In genomic region chr11:72608071-72608679, GRCm38 (mm10) we compare ENCODE assay signal across 8 mouse cellular contexts. TPM values are rescaled to one million over a fixed set of nuclear protein-coding genes. Genes with fewer than 3 reads are reported as not detected.
DNase-seq lines count a peak whose midpoint lies in the region; ATAC-seq lines count a peak whose summit lies in the region.

No protein-coding gene starts in this region.

- H3K4me1 ChIP-seq in brown adipose tissue, adult 24 weeks (ENCODE audit: control insufficient read depth, insufficient read depth, insufficient read length, low read length): peaks cover 5% of the 10 kb centered on the region
- H3K4me1 ChIP-seq in heart, embryonic 13.5 days: peaks cover 28% of the 10 kb centered on the region
- H3K4me1 ChIP-seq in liver, embryonic 12.5 days: peaks cover 30% of the 10 kb centered on the region
- peaks cover 3% of the 10 kb centered on the region; the same call in 1 of the 2 replicates for H3K4me1 ChIP-seq in stomach, embryonic 15.5 days

- H3K4me2 ChIP-seq in heart, embryonic 13.5 days: peak overlapping the region; percentile 75
- H3K4me2 ChIP-seq in liver, embryonic 12.5 days: peak overlapping the region; percentile 93
- H3K4me2 ChIP-seq in stomach, embryonic 15.5 days: peak overlapping the region; percentile 56

- H3K9ac ChIP-seq in heart, embryonic 13.5 days: peak overlapping the region; percentile 99
- H3K9ac ChIP-seq in liver, embryonic 12.5 days: peak overlapping the region; percentile 98
- H3K9ac ChIP-seq in stomach, embryonic 15.5 days: peak overlapping the region; percentile 98

- peak; percentile 80 for ATAC-seq in heart, embryonic 13.5 days (ENCODE audit: extremely low read depth, insufficient number of reproducible peaks, low FRiP score, low TSS enrichment)
- peak; percentile 80 for ATAC-seq in liver, embryonic 12.5 days
- ATAC-seq in stomach, embryonic 15.5 days (ENCODE audit: insufficient read depth, low FRiP score, low read depth): peak; percentile 88

- H3K27ac ChIP-seq in brown adipose tissue, adult 24 weeks (replicated peaks; ENCODE audit: low read depth, low read length): peak overlapping the region; percentile 75
- peak overlapping the region; percentile 99 for H3K27ac ChIP-seq in heart, embryonic 13.5 days (replicated peaks)
- H3K27ac ChIP-seq in liver, embryonic 12.5 days: peak overlapping the region; percentile 99
- peak overlapping the region; percentile 99 for H3K27ac ChIP-seq in stomach, embryonic 15.5 days

- no peaks in the 10 kb centered on the region for H3K36me3 ChIP-seq in heart, embryonic 13.5 days
- no peaks in the 10 kb centered on the region for H3K36me3 ChIP-seq in liver, embryonic 12.5 days
- H3K36me3 ChIP-seq in stomach, embryonic 15.5 days: no peaks in the 10 kb centered on the region

- DNase-seq in CD4-positive, CD25-positive, alpha-beta regulatory T cell, adult 2 months (ENCODE audit: low read depth, low spot score): peak; percentile 97
- peak; percentile 56 for DNase-seq in fat pad, adult 2 months (ENCODE audit: extremely low read depth, low read depth, low spot score)
- DNase-seq in kidney, postnatal 10 days: peak; percentile 96
- peak; percentile 90 to 92 for DNase-seq in natural killer cell, adult 2 months (ENCODE audit: low spot score in 2 of 2)

- no peaks in the 10 kb centered on the region for H3K27me3 ChIP-seq in heart, embryonic 13.5 days (replicated peaks)
- H3K27me3 ChIP-seq in liver, embryonic 12.5 days (replicated peaks): no peaks in the 10 kb centered on the region
- no peaks in the 10 kb centered on the region for H3K27me3 ChIP-seq in stomach, embryonic 15.5 days (replicated peaks)

- under 1% methylated on average over 47 of the region's 55 CpGs for WGBS in heart, embryonic 13.5 days
- WGBS in liver, embryonic 12.5 days (ENCODE audit: insufficient replicate concordance): under 1% methylated on average over 33 of the region's 55 CpGs
- WGBS in stomach, embryonic 15.5 days: 1% methylated on average over 45 of the region's 55 CpGs

- H3K4me3 ChIP-seq in brown adipose tissue, adult 24 weeks (ENCODE audit: insufficient read depth, low read depth, low read length): peak overlapping the region; percentile 92
- H3K4me3 ChIP-seq in heart, embryonic 13.5 days: peak overlapping the region; percentile 98
- peak overlapping the region; percentile 97 for H3K4me3 ChIP-seq in liver, embryonic 12.5 days
- peak overlapping the region; percentile 95 for H3K4me3 ChIP-seq in stomach, embryonic 15.5 days (replicated peaks)

- no peaks in the 10 kb centered on the region for H3K9me3 ChIP-seq in heart, embryonic 13.5 days
- no peaks in the 10 kb centered on the region for H3K9me3 ChIP-seq in liver, embryonic 12.5 days (replicated peaks)
- no peaks in the 10 kb centered on the region for H3K9me3 ChIP-seq in stomach, embryonic 15.5 days

RNA-seq across cellular contexts. Expression of gene Ube2g1, which starts 1.1 kb away (rescaled TPM):
- polyA plus RNA-seq in brown adipose tissue, adult 24 weeks (2012; ENCODE audit: insufficient read depth, insufficient read length, missing spikeins): 22.8 and 29.9 TPM in 2 replicates
- polyA plus RNA-seq in heart, embryonic 13.5 days (2015; fragmentation: Nextera tagmentation; extraction: Ambion mirVana): 57.3 and 57.7 TPM in 2 replicates
- 36.7 and 37.3 TPM in 2 replicates for polyA plus RNA-seq in liver, embryonic 12.5 days (2016; fragmentation: Nextera tagmentation; extraction: Ambion mirVana)
- 56.1 and 64.2 TPM in 2 replicates for polyA plus RNA-seq in stomach, embryonic 15.5 days (2015; fragmentation: Nextera tagmentation; extraction: Ambion mirVana)

RNA-seq across cellular contexts. Expression of gene Spns3, which starts 57.9 kb away (rescaled TPM):
- polyA plus RNA-seq in brown adipose tissue, adult 24 weeks (2012; ENCODE audit: insufficient read depth, insufficient read length, missing spikeins): not detected in 2 replicates
- 0.10 and 0.13 TPM in 2 replicates for polyA plus RNA-seq in heart, embryonic 13.5 days (2015; fragmentation: Nextera tagmentation; extraction: Ambion mirVana)
- 1.8 and 2.0 TPM in 2 replicates for polyA plus RNA-seq in liver, embryonic 12.5 days (2016; fragmentation: Nextera tagmentation; extraction: Ambion mirVana)
- polyA plus RNA-seq in stomach, embryonic 15.5 days (2015; fragmentation: Nextera tagmentation; extraction: Ambion mirVana): 0.61 and 0.98 TPM in 2 replicates

Comparison
In these comparisons a context has a peak if more than half of its experiments do, and no peak if none do; other contexts are left out.
1. Peak in every context shown above with its lines: DNase-seq, ATAC-seq, H3K4me3 ChIP-seq and H3K27ac ChIP-seq.